Mouse (Mus musculus): ENCODE measurements around the gene Slc8b1. TPM values are rescaled to one million over a fixed set of nuclear protein-coding genes. Genes with fewer than 3 reads are reported as not detected.
A peak's percentile ranks its signal among the peaks of the same experiment; 100 is the strongest.

The Slc8b1 gene
- 28.8 and 30.9 TPM in 2 replicates for polyA plus RNA-seq (2012; rRNA removed)

- DNase-seq (ENCODE audit: low spot score) = peak; percentile 87
Observed at GRCm38 (mm10) chr5:120510982-120511642, at the start of gene Slc8b1. Gene Slc8b1 (plus strand): TSS chr5:120511168.

- DNase-seq (ENCODE audit: low spot score) = no peak
Observed at GRCm38 (mm10) chr5:120461902-120462301, 49.1 kb upstream of the Slc8b1 start.

GRCm38 (mm10) chr5:120464321-120464720 is 46.6 kb upstream of the Slc8b1 start:
- no peak for DNase-seq (ENCODE audit: low spot score)

GRCm38 (mm10) chr5:120465062-120465461 is 45.9 kb upstream of the Slc8b1 start:
- DNase-seq (ENCODE audit: low spot score) = no peak

DNA sequence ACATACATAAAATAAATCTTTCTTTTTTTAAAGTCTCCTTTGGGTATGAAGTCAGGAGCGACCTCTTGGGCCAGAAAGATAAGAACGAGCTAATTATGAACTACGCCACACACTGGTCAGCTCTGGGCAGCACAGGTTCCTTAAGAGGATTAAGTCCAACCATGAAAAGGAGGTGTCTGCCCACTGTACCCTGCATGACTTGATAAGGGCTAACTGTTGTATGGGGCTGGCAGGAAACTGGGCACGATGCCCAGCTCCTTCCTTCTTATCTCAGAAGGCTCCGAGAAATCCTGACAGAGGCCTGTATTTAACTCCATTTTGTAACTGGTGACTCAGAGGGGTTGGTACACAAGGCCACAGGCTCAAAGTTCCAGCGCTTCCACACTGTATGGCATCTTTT is 45.1 kb upstream of the Slc8b1 start:
- DNase-seq (ENCODE audit: low spot score) = no peak

DNA sequence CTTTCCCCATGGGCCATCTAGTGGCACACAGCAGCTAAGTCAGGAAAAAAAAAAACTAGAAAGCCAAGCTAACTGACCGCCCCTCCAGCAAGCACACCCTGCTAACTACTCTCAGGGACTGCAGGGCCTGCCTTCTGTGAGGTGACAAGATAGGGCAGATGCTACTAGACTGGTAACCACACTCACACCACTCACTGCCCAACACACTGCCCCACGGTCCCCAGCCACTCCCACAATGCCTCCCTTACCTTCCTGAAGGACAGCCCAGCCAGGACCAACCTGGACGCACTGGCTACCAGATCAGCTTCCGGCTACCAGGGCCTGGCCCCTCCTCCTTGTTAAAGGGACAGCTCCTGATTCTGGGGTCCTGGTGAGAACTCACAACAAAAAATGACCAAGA is 43.9 kb upstream of the Slc8b1 start:
- DNase-seq (ENCODE audit: low spot score) = no peak

DNA sequence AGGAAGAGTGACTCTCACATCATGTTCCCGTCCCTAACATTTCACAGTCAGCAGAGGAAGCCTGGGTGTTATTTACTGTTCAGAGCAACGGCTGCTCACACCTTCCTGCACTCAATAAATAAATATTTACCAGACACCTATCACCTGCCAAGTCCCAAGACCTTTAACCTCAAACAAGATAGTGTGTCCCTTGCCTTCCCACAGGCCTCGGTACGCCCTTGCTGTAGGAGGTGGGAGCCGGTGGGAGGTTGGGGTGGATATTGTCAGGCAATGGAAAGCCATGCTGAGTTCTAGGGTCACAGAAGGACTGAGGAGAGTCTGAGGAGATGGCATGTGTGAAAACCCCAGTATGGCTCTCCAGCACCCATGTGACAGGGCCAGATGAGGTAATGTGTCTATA is 42.6 kb upstream of the Slc8b1 start:
- no peak for DNase-seq (ENCODE audit: low spot score)

GRCm38 (mm10) chr5:120468830-120469229 is 42.1 kb upstream of the Slc8b1 start:
- DNase-seq (ENCODE audit: low spot score) = no peak

DNA sequence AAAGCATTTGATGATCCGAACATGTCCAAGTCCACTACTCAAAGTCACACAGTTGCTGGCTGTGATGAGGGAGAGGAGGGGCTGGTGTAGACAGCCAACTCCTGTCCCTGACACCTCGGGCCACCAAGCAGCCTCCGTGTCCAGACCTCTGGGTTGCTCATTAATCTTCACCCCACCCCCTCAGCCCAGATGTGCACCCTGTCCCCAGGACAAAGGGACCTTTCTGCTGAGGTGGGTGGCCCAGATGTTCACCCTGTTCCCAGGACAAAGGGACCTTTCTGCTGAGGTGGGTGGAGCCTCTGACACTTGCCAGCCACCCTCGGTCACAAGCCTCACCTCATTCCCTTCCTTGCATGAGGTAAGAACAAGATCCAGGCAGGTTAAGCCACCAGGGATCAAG is 39.4 kb upstream of the Slc8b1 start:
- DNase-seq (ENCODE audit: low spot score) = no peak

GRCm38 (mm10) chr5:120472770-120473169 is 38.2 kb upstream of the Slc8b1 start, which contains the start of gene Sdsl:
Gene Sdsl (minus strand): TSS chr5:120472810.
- no peak for DNase-seq (ENCODE audit: low spot score)

GRCm38 (mm10) chr5:120473361-120473760 is 37.6 kb upstream of the Slc8b1 start:
- DNase-seq (ENCODE audit: low spot score) = no peak

DNA sequence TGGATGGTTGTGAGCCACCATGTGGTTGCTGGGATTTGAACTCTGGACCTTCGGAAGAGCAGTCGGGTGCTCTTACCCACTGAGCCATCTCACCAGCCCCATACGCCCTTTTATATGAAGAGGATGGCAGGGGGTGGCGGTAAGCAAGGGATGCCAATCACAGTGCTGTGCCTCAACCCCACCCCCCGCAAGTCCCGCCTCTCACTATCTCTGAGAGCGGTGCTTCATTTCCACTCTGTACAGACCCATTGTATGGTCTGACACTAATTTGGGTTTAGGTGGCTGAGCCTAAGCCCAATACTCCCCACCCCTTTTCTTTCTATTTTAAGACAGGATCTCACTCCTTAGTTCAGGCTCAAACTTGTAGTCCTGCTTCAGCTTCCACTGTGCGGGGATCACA is 35.1 kb upstream of the Slc8b1 start:
- no peak for DNase-seq (ENCODE audit: low spot score)

DNA sequence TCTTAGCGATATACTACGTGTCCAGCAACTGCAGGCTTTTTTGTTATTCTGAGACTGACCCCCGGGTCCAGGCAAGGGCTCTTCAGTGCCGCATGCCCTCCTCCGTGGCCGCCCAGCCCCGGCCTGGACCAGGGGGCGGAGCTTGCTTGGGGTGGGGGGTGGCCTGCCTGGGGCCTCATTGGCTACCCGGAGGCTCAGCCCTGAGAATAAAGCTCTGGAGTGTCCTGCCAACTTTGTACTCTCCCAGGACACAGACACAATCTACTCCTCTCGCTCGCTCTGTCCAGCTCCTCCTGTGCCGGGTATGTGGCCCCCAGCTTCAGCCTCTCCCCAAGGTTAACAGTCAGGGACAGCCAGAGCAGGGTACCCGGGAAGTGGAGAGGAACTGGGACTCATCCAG is 34.7 kb upstream of the Slc8b1 start, which contains the start of gene Sds:
TSS of gene Sds (plus strand) at position 231 of the 400 bp plus-strand sequence.
- DNase-seq (ENCODE audit: low spot score) = no peak

- no peak for DNase-seq (ENCODE audit: low spot score)
Observed at GRCm38 (mm10) chr5:120477993-120478392, 33.0 kb upstream of the Slc8b1 start.

GRCm38 (mm10) chr5:120479538-120479937 is 31.4 kb upstream of the Slc8b1 start:
- DNase-seq (ENCODE audit: low spot score) = no peak

GRCm38 (mm10) chr5:120481205-120481604 is 29.8 kb upstream of the Slc8b1 start:
- no peak for DNase-seq (ENCODE audit: low spot score)

GRCm38 (mm10) chr5:120483399-120483798 is 27.6 kb upstream of the Slc8b1 start:
- no peak for DNase-seq (ENCODE audit: low spot score)

DNA sequence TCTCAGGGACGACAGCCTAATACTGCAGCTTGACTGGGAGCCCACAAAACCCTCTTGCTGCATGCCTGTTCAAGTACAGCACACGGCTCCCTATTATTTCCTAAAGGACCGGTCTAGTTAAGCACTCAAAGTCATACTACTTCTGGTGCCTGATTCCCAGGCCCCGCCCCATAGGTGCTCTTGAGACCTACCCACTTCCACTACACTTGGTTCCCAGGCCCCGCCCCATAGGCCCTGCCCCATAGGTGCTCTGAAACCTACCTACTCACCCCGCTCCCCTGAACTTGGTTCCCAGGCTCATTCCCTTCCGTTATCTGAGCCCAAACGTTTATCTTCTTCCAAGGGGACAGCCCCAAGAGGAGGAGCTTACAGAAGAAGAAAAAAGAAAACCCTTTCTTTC is 23.1 kb upstream of the Slc8b1 start:
- no peak for DNase-seq (ENCODE audit: low spot score)

- DNase-seq (ENCODE audit: low spot score) = no peak
Observed at GRCm38 (mm10) chr5:120490679-120491192, 20.2 kb upstream of the Slc8b1 start.

DNA sequence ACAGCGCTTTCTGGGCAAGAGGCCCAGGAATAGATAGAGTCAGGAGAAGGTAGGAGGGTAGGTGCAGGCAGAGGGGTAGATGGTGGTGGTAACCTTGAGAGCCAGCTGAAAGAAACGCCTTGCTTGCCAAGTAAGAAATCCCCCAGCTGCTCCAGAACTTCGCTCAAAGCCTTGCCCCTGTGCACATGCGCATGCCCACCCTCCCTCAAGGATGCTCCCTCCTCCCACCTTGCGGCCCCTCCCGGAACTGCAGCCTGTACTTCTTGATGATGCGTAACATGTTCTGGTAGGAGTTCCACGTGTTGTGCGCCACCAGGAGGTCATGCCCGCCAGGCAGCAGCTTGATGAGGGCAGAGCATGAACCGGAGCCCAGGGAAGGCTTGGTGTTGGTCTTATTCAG is 18.5 kb upstream of the Slc8b1 start:
- DNase-seq (ENCODE audit: low spot score) = no peak

GRCm38 (mm10) chr5:120493440-120493839 is 17.5 kb upstream of the Slc8b1 start:
- DNase-seq (ENCODE audit: low spot score) = no peak

DNA sequence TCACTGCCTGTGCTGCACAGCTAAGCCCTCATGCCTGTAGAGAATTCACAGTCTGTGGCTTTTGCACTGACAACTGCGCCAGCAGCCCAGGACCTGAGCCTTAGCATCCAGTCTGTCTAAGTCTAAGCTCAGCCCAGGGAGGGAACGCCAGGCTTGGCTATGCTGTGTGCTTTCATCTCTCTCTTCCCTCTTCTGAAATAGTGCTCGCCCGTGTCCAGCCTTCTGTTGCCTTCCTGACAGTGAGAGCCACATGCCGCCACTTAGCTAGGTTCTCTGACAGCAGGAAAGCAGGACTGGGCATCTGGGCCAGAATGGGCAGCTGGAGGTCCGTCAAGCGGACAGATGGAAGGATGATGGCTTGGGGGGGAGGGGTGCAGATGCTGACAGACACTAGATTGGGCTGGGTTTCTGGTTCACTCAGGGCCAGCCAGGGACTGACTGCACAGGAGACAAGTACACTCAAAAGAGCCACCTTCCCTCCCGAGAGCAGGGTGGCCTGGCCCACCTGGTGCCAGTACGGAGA is 17.0 kb upstream of the Slc8b1 start:
- no peak for DNase-seq (ENCODE audit: low spot score)

- DNase-seq (ENCODE audit: low spot score) = no peak
Observed at GRCm38 (mm10) chr5:120495064-120495702, 15.8 kb upstream of the Slc8b1 start.
